ENCODE assay signal across 14 mouse cellular contexts in genomic region chr8:69807236-69807635, GRCm38 (mm10).
"Had no signal": no experiment of that assay in that cellular context is flagged by ENCODE, and none has a peak within 500 bp of the region (broad histone marks: within the 10 kb centered on the region; RNA-seq: fewer than 3 reads in every experiment).

No protein-coding gene starts in this region.

- H3K27me3 ChIP-seq: midbrain, embryonic 15.5 days; neural tube, embryonic 12.5 days had no signal

- H3K9ac ChIP-seq: liver, embryonic 14.5 days; midbrain, embryonic 15.5 days; neural tube, embryonic 12.5 days had no signal

- ATAC-seq: lung, postnatal 0 days; midbrain, embryonic 15.5 days had no signal

- H3K4me3 ChIP-seq: midbrain, embryonic 15.5 days; neural tube, embryonic 12.5 days had no signal

- H3K27ac ChIP-seq: kidney, postnatal 0 days; liver, embryonic 14.5 days; midbrain, embryonic 15.5 days; neural tube, embryonic 12.5 days; stomach, postnatal 0 days had no signal

- H3K9me3 ChIP-seq: midbrain, embryonic 15.5 days; neural tube, embryonic 12.5 days had no signal

- DNase-seq: kidney, adult 9 months; kidney, postnatal 36 days; layer of hippocampus, adult 9-11 months; layer of hippocampus, postnatal 36 days; lung, adult 2 months; lung, postnatal 36 days; right cerebral cortex, postnatal 25 days; thymus, postnatal 4 days had no signal
